Mouse (Mus musculus) midbrain, embryonic 12.5 days (tissue): ENCODE measurements around the gene Mthfd1l. TPM values are rescaled to one million over a fixed set of nuclear protein-coding genes. Genes with fewer than 3 reads are reported as not detected.
A peak's percentile ranks its signal among the peaks of the same experiment; 100 is the strongest.
"Not testable (repeated sequence)": the region's sequence is repeated elsewhere in the genome, so short reads cannot be mapped to it uniquely, and the experiment has no call there.

ENCODE experiments used
- ATAC-seq: fragments of 200-750 bp; cut with Nextera tagmentation; 2 replicates; pipeline ENCODE4 v1.8.0; 2017; ENCODE audit warnings: low read depth, moderate TSS enrichment, moderate library complexity; ENCODE audit not compliant: low FRiP score
- H3K27ac ChIP-seq: fragments of 300-500 bp; sonication (generic); replicated peaks from 2 replicates; pipeline ENCODE4 v1.5.1; 2016; ENCODE audit warnings: mild to moderate bottlenecking
- H3K27me3 ChIP-seq: fragments of 300-500 bp; sonication (generic); 2 replicates; pipeline ENCODE4 v1.6.1; 2016; ENCODE audit warnings: mild to moderate bottlenecking
- H3K36me3 ChIP-seq: fragments of 300-500 bp; sonication (generic); 2 replicates; pipeline ENCODE4 v1.6.1; 2016
- H3K4me1 ChIP-seq: fragments of 300-500 bp; sonication (generic); 2 replicates; pipeline ENCODE4 v1.6.1; 2016
- H3K4me2 ChIP-seq: fragments of 300-500 bp; sonication (generic); replicated peaks from 2 replicates; pipeline ENCODE4 v1.6.1; 2016; ENCODE audit warnings: mild to moderate bottlenecking, moderate library complexity
- H3K4me3 ChIP-seq: fragments of 300-500 bp; sonication (generic); 2 replicates; pipeline ENCODE4 v1.5.1; 2016; ENCODE audit warnings: mild to moderate bottlenecking
- H3K9ac ChIP-seq: fragments of 300-500 bp; sonication (generic); replicated peaks from 2 replicates; pipeline ENCODE4 v1.6.1; 2016; ENCODE audit warnings: mild to moderate bottlenecking, moderate library complexity
- H3K9me3 ChIP-seq: fragments of 300-500 bp; sonication (generic); 2 replicates; pipeline ENCODE4 v1.6.1; 2016; ENCODE audit warnings: mild to moderate bottlenecking
- WGBS: fragments of 180-500 bp; shearing (Covaris S2); methylation state at CpG from one replicate; pipeline ENCODE4 v1.1.7; 2016; 5-methylcytosine and 5-hydroxymethylcytosine counted together
- polyA plus RNA-seq: library from polyadenylated mRNA; unstranded; fragments of >200 nt; fragmentation: Nextera tagmentation; extraction: Ambion mirVana; gene quantifications from 2 replicates; pipeline ENCODE4 v1.2.1, GENCODE M21; 2016

The Mthfd1l gene
- polyA plus RNA-seq, 1 experiment from 2014 or later, result 11.7 TPM

GRCm38 (mm10) chr10:4177285-4177684 is 204.4 kb downstream of the Mthfd1l start:
- Histone ChIP-seq H3K27me3 (no peaks in the 10 kb centered on the region), H3K27ac (no peak overlapping the region), H3K4me3 (no peak overlapping the region), H3K4me1 (peaks cover 5% of the 10 kb centered on the region; the same call in 1 of the 2 replicates), H3K9ac (no peak overlapping the region), H3K9me3 (no peaks in the 10 kb centered on the region), H3K4me2 (no peak overlapping the region), H3K36me3 (no peaks in the 10 kb centered on the region)
- WGBS, result 90% methylated on average over 4 of the region's 4 CpGs
- ATAC-seq, result no peak

GRCm38 (mm10) chr10:4179049-4179790 is 206.3 kb downstream of the Mthfd1l start:
- Histone ChIP-seq H3K27me3 (no peaks in the 10 kb centered on the region), H3K4me1 (peaks cover 1% of the 10 kb centered on the region; the same call in 1 of the 2 replicates), H3K9ac (no peak overlapping the region), H3K4me2 (no peak overlapping the region), H3K36me3 (no peaks in the 10 kb centered on the region), H3K27ac (no peak overlapping the region), H3K9me3 (no peaks in the 10 kb centered on the region), H3K4me3 (no peak overlapping the region)
- WGBS, result 90% methylated on average over 7 of the region's 7 CpGs
- ATAC-seq, result no peak

GRCm38 (mm10) chr10:4181953-4182352 is 209.0 kb downstream of the Mthfd1l start:
- no peak overlapping the region for H3K4me2 ChIP-seq
- WGBS, result 73% methylated on average over 1 of the region's 1 CpGs
- H3K4me3 ChIP-seq, result no peak overlapping the region
- H3K36me3 ChIP-seq, result no peaks in the 10 kb centered on the region
- no peak for ATAC-seq
- no peaks in the 10 kb centered on the region for H3K27me3 ChIP-seq
- H3K9ac ChIP-seq, result no peak overlapping the region
- H3K27ac ChIP-seq, result no peak overlapping the region
- H3K9me3 ChIP-seq, result no peaks in the 10 kb centered on the region
- no peaks in the 10 kb centered on the region for H3K4me1 ChIP-seq

GRCm38 (mm10) chr10:4182406-4182805 is 209.5 kb downstream of the Mthfd1l start:
- Histone ChIP-seq H3K4me2 (no peak overlapping the region), H3K36me3 (no peaks in the 10 kb centered on the region), H3K27me3 (no peaks in the 10 kb centered on the region), H3K4me3 (no peak overlapping the region), H3K4me1 (no peaks in the 10 kb centered on the region), H3K27ac (no peak overlapping the region), H3K9ac (no peak overlapping the region), H3K9me3 (no peaks in the 10 kb centered on the region)
- WGBS, result 87% methylated on average over 2 of the region's 2 CpGs
- ATAC-seq, result no peak

GRCm38 (mm10) chr10:4188614-4189402 is 215.9 kb downstream of the Mthfd1l start:
- ATAC-seq, result no peak
- H3K9ac ChIP-seq, result no peak overlapping the region
- no peak overlapping the region for H3K4me3 ChIP-seq
- no peak overlapping the region for H3K27ac ChIP-seq
- no peaks in the 10 kb centered on the region for H3K27me3 ChIP-seq
- H3K36me3 ChIP-seq, result no peaks in the 10 kb centered on the region
- H3K4me2 ChIP-seq, result no peak overlapping the region
- 87% methylated on average over 18 of the region's 18 CpGs for WGBS
- no peaks in the 10 kb centered on the region for H3K4me1 ChIP-seq
- H3K9me3 ChIP-seq, result no peaks in the 10 kb centered on the region

GRCm38 (mm10) chr10:4189422-4189821 is 216.5 kb downstream of the Mthfd1l start:
- no peaks in the 10 kb centered on the region for H3K27me3 ChIP-seq
- no peaks in the 10 kb centered on the region for H3K9me3 ChIP-seq
- no peaks in the 10 kb centered on the region for H3K36me3 ChIP-seq
- H3K4me3 ChIP-seq, result no peak overlapping the region
- no peaks in the 10 kb centered on the region for H3K4me1 ChIP-seq
- H3K27ac ChIP-seq, result no peak overlapping the region
- H3K4me2 ChIP-seq, result no peak overlapping the region
- ATAC-seq, result peak; percentile 27; the same call in 1 of the 2 replicates
- WGBS, result 73% methylated on average over 6 of the region's 6 CpGs
- H3K9ac ChIP-seq, result no peak overlapping the region

GRCm38 (mm10) chr10:4198978-4199377 is 226.1 kb downstream of the Mthfd1l start:
- no peaks in the 10 kb centered on the region for H3K9me3 ChIP-seq
- WGBS, result 91% methylated on average over 6 of the region's 6 CpGs
- no peaks in the 10 kb centered on the region for H3K4me1 ChIP-seq
- H3K36me3 ChIP-seq, result no peaks in the 10 kb centered on the region
- no peak overlapping the region for H3K4me2 ChIP-seq
- no peak overlapping the region for H3K4me3 ChIP-seq
- no peak for ATAC-seq
- H3K27ac ChIP-seq, result no peak overlapping the region
- no peak overlapping the region for H3K9ac ChIP-seq
- H3K27me3 ChIP-seq, result no peaks in the 10 kb centered on the region

- ATAC-seq, result no peak
- no peak overlapping the region for H3K4me3 ChIP-seq
- H3K27ac ChIP-seq, result no peak overlapping the region
- H3K36me3 ChIP-seq, result no peaks in the 10 kb centered on the region
- H3K4me1 ChIP-seq, result no peaks in the 10 kb centered on the region
- no peak overlapping the region for H3K4me2 ChIP-seq
- no peaks in the 10 kb centered on the region for H3K27me3 ChIP-seq
- 73% methylated on average over 6 of the region's 6 CpGs for WGBS
- no peaks in the 10 kb centered on the region for H3K9me3 ChIP-seq
- no peak overlapping the region for H3K9ac ChIP-seq
These were observed 227.0 kb downstream of the Mthfd1l start for GRCm38 (mm10) chr10:4199926-4200325.

GRCm38 (mm10) chr10:4200546-4201104 is 227.7 kb downstream of the Mthfd1l start:
- H3K4me2 ChIP-seq, result no peak overlapping the region
- no peak overlapping the region for H3K9ac ChIP-seq
- no peak overlapping the region for H3K4me3 ChIP-seq
- H3K27ac ChIP-seq, result no peak overlapping the region
- no peaks in the 10 kb centered on the region for H3K27me3 ChIP-seq
- no peaks in the 10 kb centered on the region for H3K36me3 ChIP-seq
- H3K9me3 ChIP-seq, result no peaks in the 10 kb centered on the region
- WGBS, result 91% methylated on average over 5 of the region's 5 CpGs
- ATAC-seq, result no peak
- no peaks in the 10 kb centered on the region for H3K4me1 ChIP-seq

GRCm38 (mm10) chr10:4201141-4201540 is 228.2 kb downstream of the Mthfd1l start:
- H3K4me3 ChIP-seq, result no peak overlapping the region
- H3K27ac ChIP-seq, result no peak overlapping the region
- H3K27me3 ChIP-seq, result no peaks in the 10 kb centered on the region
- H3K36me3 ChIP-seq, result no peaks in the 10 kb centered on the region
- 87% methylated on average over 4 of the region's 4 CpGs for WGBS
- no peak overlapping the region for H3K9ac ChIP-seq
- no peaks in the 10 kb centered on the region for H3K4me1 ChIP-seq
- no peaks in the 10 kb centered on the region for H3K9me3 ChIP-seq
- no peak overlapping the region for H3K4me2 ChIP-seq
- ATAC-seq, result no peak

- H3K36me3 ChIP-seq, H3K4me1 ChIP-seq, H3K27ac ChIP-seq, ATAC-seq, H3K4me3 ChIP-seq, H3K27me3 ChIP-seq, H3K9ac ChIP-seq, H3K9me3 ChIP-seq, H3K4me2 ChIP-seq: not testable (repeated sequence)
- WGBS, result 74% methylated on average over 6 of the region's 6 CpGs
These were observed 230.7 kb downstream of the Mthfd1l start for GRCm38 (mm10) chr10:4203651-4204050.

- Histone ChIP-seq H3K27ac (no peak overlapping the region), H3K4me2 (no peak overlapping the region), H3K9me3 (no peaks in the 10 kb centered on the region), H3K36me3 (no peaks in the 10 kb centered on the region), H3K9ac (no peak overlapping the region), H3K4me3 (no peak overlapping the region), H3K4me1 (no peaks in the 10 kb centered on the region), H3K27me3 (no peaks in the 10 kb centered on the region)
- 92% methylated on average over 15 of the region's 15 CpGs for WGBS
- no peak for ATAC-seq
These were observed 236.1 kb downstream of the Mthfd1l start for GRCm38 (mm10) chr10:4209040-4209439.
